Mouse (Mus musculus): Measurements from ENCODE around the gene Itga1. TPM values are rescaled to one million over a fixed set of nuclear protein-coding genes. Genes with fewer than 3 reads are reported as not detected.

Gene Itga1
- total RNA-seq, 2 experiments from 2014 or later = 26.3 to 27.6 TPM

- DNase-seq (ENCODE audit: low spot score in 2 of 2) = no peak
These were observed 99.6 kb downstream of the Itga1 start for GRCm38 (mm10) chr13:115002155-115002554.

- no peak for DNase-seq (ENCODE audit: low spot score in 2 of 2)
These were observed 102.2 kb downstream of the Itga1 start for GRCm38 (mm10) chr13:114999582-114999981.

DNA sequence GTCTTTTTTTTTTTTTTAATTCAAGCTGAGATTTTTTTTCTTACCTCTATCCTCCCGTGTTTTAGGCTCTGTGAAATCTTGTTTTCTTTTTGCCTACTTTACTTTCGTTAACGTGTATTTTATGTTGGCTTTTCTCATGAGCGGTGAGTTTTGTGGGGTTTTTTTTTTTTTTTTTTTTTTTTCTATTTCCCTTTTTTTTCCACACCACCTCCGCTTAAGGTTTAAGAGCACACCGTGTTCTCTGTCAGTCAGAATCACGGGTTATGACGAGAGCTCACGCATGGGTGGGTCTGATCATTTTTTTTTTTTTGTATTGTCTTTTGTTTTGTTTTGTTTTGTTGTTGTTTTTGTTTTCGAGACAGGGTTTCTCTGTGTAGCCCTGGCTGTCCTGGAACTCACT is 103.7 kb downstream of the Itga1 start:
- no peak for DNase-seq (ENCODE audit: low spot score in 2 of 2)

- DNase-seq (ENCODE audit: low spot score in 2 of 2) = no peak
These were observed 109.3 kb downstream of the Itga1 start for GRCm38 (mm10) chr13:114992260-114993014.

DNA sequence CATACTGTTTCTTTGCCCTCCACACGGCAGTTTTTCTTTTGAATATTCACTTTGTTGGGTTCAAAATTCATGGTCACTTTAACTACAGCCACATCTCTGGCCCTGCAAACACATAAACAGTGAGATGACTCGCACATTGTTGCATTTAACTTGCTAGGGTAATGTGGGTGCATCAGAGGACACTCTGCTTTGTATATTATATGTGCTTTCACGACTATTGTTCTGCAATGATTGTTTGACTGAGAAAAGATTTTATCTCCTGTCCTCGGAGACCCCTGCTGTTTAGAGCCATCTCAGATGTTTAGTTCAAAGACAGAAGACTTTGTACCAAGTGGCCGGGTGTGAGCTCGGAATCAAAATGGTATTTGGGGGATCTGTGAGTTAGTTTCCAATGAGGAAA is 114.1 kb downstream of the Itga1 start:
- DNase-seq (ENCODE audit: low spot score in 2 of 2) = no peak

GRCm38 (mm10) chr13:114987161-114987560 is 114.6 kb downstream of the Itga1 start:
- peak in 1 of 2 experiments; percentile 23 for DNase-seq (ENCODE audit: low spot score in 2 of 2)

- DNase-seq (ENCODE audit: low spot score in 2 of 2) = no peak
These were observed 117.1 kb downstream of the Itga1 start for GRCm38 (mm10) chr13:114984658-114985057.

DNA sequence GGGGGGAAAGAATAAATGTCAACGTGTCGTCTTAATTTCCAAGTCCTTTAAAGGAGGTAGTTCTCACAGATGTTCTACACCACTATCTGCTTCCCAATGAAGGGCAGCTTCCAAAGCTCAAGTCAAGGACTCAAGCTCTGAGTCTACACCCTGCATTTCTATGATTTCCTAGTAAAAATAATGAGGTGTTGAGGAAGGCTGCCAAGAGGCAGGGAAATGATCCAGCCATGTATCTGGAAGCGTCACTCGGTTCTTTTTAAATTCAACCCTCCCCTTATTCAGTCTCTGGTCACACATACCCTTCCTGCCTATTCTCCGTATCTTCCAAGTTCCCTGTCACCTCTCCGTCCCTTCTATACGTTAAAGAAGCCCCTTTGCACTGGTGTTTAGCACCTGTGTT is 118.6 kb downstream of the Itga1 start:
- no peak for DNase-seq (ENCODE audit: low spot score in 2 of 2)

DNA sequence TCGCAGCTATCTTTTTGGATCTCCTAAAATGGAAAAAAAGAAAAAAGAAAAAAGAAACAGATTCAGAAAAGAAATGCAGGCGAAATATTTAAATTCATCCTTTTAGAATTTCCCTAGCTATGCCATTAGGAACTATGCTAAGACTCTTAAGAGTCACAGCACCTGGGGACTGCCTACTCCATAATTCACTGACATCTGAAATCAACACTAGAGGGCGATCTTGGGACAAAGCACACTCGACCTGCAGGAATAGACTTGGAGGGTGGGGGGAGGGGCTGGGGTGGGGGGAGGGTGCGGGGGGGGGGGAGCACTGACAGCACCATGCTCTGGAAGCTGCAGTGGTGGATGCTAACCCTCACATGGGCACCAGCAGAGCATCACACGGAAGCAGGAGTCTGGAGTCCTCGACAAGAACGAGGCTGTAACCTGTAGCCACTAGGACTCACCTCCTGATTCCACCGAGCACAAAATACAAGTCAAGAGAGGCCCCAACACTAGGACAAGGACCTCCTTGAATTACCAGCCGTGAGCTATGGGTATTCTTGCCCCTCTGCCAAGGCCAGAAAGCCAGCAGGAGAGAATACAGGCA is 120.8 kb downstream of the Itga1 start:
- no peak for DNase-seq (ENCODE audit: low spot score in 2 of 2)

DNA sequence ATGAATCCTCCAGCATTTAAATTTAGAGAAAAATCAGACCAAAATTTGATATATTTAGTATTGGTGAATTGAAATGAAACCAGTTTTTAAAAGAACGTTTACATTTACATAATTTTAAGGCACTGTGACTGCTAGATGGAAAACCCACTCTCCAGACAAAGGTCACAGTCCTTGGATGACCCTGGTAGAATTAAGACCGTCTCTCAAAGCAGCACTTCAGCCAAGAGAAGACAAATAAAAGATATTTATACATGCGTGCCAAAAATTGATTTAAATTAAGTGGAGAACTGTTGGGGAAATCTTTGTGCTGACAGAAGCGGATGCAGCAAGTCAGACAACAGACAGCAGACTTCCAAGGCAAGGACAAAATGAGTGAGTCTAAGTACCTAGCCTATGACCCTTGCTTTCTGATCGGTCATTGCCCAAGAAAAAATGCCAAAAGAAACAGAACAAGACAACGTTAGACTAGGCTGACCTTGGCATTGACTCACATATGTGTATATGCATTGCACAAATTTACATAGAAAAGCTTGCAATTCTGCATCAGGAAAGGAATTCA is 127.2 kb downstream of the Itga1 start:
- DNase-seq (ENCODE audit: low spot score in 2 of 2) = no peak

- DNase-seq (ENCODE audit: low spot score in 2 of 2) = no peak
These were observed 129.9 kb downstream of the Itga1 start for GRCm38 (mm10) chr13:114971905-114972304.

- DNase-seq (ENCODE audit: low spot score in 2 of 2) = peak; percentile 77 to 82
These were observed 137.5 kb downstream of the Itga1 start for GRCm38 (mm10) chr13:114964233-114964632.

DNA sequence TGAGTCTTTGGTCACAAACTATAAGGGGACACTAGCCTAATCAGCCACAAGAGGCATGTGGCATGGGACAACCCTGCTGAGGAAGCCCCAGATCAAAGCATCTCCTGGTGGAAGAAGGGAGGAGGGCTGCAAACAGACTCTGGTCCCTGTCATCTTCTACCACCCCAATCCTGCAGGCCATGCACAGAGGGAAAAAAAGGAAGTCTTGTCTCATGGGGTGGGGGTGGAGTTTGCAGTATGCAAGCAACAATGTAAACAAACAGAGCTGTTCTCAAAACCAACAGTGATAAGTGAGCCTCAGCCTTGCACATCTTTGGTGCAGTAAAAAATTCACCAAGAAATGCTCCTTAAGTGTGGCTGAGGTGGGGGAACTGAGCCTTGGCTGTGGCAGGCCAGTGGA is 147.2 kb downstream of the Itga1 start:
- DNase-seq (ENCODE audit: low spot score in 2 of 2) = no peak

- peak in 1 of 2 experiments; percentile 18 for DNase-seq (ENCODE audit: low spot score in 2 of 2)
These were observed 168.2 kb downstream of the Itga1 start for GRCm38 (mm10) chr13:114933541-114933940.

GRCm38 (mm10) chr13:114931775-114932294 is 169.9 kb downstream of the Itga1 start, which contains the start of gene Itga2:
Gene Itga2, minus strand, starts transcription at chr13:114932100.
- peak; percentile 58 to 66 for DNase-seq (ENCODE audit: low spot score in 2 of 2)

GRCm38 (mm10) chr13:114930996-114931649 is 170.6 kb downstream of the Itga1 start:
- peak in 1 of 2 experiments; percentile 14 for DNase-seq (ENCODE audit: low spot score in 2 of 2)

DNA sequence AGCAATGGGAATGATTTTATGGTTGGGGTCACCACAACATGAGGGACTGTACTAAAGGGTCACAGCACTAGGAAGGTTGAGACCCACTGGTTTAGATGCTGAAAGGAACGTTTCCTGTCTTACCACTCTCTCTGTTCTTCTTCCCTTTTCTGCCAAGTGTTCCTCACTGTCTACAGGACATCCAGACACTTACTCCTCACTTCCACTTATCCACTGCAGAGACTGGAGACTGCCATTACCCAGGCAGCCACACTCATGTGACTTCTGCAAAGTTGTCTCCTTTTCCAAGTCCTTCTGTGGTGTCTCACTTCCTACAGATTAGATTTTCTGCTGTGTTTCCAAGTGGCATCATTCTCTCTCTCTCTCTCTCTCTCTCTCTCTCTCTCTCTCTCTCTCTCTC is 177.0 kb downstream of the Itga1 start:
- DNase-seq (ENCODE audit: low spot score in 2 of 2) = no peak

DNA sequence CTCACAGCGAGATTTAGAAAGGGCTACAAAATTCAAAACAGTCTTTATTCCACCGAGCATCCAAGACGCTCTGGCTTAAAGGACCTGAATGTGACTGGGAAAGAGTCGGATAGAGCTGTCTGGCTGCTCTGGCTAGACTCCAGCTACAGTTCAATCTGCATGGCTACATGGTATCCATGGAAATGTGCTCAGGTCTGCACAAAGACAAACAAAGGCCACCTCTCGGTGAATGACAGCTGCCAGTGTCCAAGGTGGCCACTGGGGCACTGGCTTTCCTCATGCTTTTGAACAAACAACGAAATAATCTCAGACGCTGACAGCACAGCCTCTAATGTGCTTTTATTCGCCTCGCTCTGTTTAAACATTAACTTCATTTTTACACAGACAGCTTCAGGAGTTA is 178.4 kb downstream of the Itga1 start:
- no peak for DNase-seq (ENCODE audit: low spot score in 2 of 2)

GRCm38 (mm10) chr13:114915767-114916166 is 186.0 kb downstream of the Itga1 start:
- no peak for DNase-seq (ENCODE audit: low spot score in 2 of 2)

GRCm38 (mm10) chr13:114914963-114915362 is 186.8 kb downstream of the Itga1 start:
- no peak for DNase-seq (ENCODE audit: low spot score in 2 of 2)

GRCm38 (mm10) chr13:114914559-114914958 is 187.2 kb downstream of the Itga1 start:
- no peak for DNase-seq (ENCODE audit: low spot score in 2 of 2)

GRCm38 (mm10) chr13:114910629-114911028 is 191.1 kb downstream of the Itga1 start:
- DNase-seq (ENCODE audit: low spot score in 2 of 2) = no peak
